Mouse (Mus musculus) stomach, postnatal 0 days (tissue): ENCODE data around the gene Gfral. TPM values are rescaled to one million over a fixed set of nuclear protein-coding genes. Genes with fewer than 3 reads are reported as not detected.
A peak's percentile ranks its signal among the peaks of the same experiment; 100 is the strongest.

Experiments used
- ATAC-seq: fragments of 200-750 bp; cut with Nextera tagmentation; 2 replicates; pipeline ENCODE4 v1.8.0; 2017; ENCODE audit not compliant: low FRiP score, low TSS enrichment
- DNase-seq: peaks from one replicate; pipeline ENCODE4 v3.0.0-alpha.2; 2016; ENCODE audit warnings: low spot score
- H3K27ac ChIP-seq: fragments of 300-500 bp; sonication (generic); replicated peaks from 2 replicates; pipeline ENCODE4 v1.5.1; 2014; ENCODE audit warnings: mild to moderate bottlenecking, control low read depth
- H3K27me3 ChIP-seq: fragments of 300-500 bp; sonication (generic); 2 replicates; pipeline ENCODE4 v1.6.1; 2014; ENCODE audit warnings: low read length; ENCODE audit not compliant: control insufficient read depth, insufficient read depth
- H3K36me3 ChIP-seq: fragments of 300-500 bp; sonication (generic); 2 replicates; pipeline ENCODE4 v1.6.1; 2014; ENCODE audit warnings: low read length, mixed read lengths; ENCODE audit not compliant: control insufficient read depth, insufficient read depth
- H3K4me1 ChIP-seq: fragments of 300-500 bp; sonication (generic); replicated peaks from 2 replicates; pipeline ENCODE4 v1.6.1; 2014; ENCODE audit warnings: antibody characterized with exemption; ENCODE audit not compliant: control insufficient read depth, insufficient read depth
- H3K4me2 ChIP-seq: fragments of 300-500 bp; sonication (generic); replicated peaks from 2 replicates; pipeline ENCODE4 v1.6.1; 2014; ENCODE audit warnings: low read depth, mild to moderate bottlenecking, control low read depth, moderate library complexity
- H3K4me3 ChIP-seq: fragments of 300-500 bp; sonication (generic); 2 replicates; pipeline ENCODE4 v1.5.1; 2014; ENCODE audit warnings: low read depth, low read length, control low read depth
- H3K9ac ChIP-seq: fragments of 300-500 bp; sonication (generic); 2 replicates; pipeline ENCODE4 v1.6.1; 2014; ENCODE audit warnings: mild to moderate bottlenecking, low read length, control low read depth, mixed read lengths
- H3K9me3 ChIP-seq: fragments of 300-500 bp; sonication (generic); 2 replicates; pipeline ENCODE4 v1.6.1; 2016; ENCODE audit warnings: low read length; ENCODE audit not compliant: control insufficient read depth
- CTCF ChIP-seq: IDR thresholded peaks from 2 replicates; pipeline ENCODE4 v1.5.1; 2016; ENCODE audit warnings: antibody characterized with exemption, low read depth, mild to moderate bottlenecking, moderate library complexity
- EP300 ChIP-seq: optimal IDR thresholded peaks from 2 replicates; pipeline ENCODE3; 2016; ENCODE audit warnings: antibody characterized with exemption
- WGBS: fragments of 180-500 bp; shearing (Covaris S2); extraction: QIAGEN DNeasy Blood & Tissue Kit; methylation state at CpG from one replicate; pipeline ENCODE4 v1.1.7; 2014; 5-methylcytosine and 5-hydroxymethylcytosine counted together
- polyA plus RNA-seq: library from polyadenylated mRNA; unstranded; fragments of >200 nt; fragmentation: Nextera tagmentation; extraction: Ambion mirVana; gene quantifications from 2 replicates; pipeline ENCODE4 v1.2.1, GENCODE M21; 2015

The Gfral gene
- polyA plus RNA-seq, 1 experiment from 2014 or later = not detected

GRCm38 (mm10) chr9:76237243-76237642 is 23.8 kb upstream of the Gfral start:
- Histone ChIP-seq H3K27ac (no peak overlapping the region), H3K4me1 (no peaks in the 10 kb centered on the region), H3K9ac (no peak overlapping the region), H3K9me3 (no peaks in the 10 kb centered on the region), H3K36me3 (no peaks in the 10 kb centered on the region), H3K4me3 (no peak overlapping the region), H3K27me3 (no peaks in the 10 kb centered on the region), H3K4me2 (0 out of 2 replicates have a peak overlapping the region, but pooled peaks have one; percentile 53)
- ATAC-seq = no peak
- WGBS = 33% methylated on average over 12 of the region's 12 CpGs
- TF ChIP-seq CTCF (no peak), EP300 (no peak)
- no peak for DNase-seq

GRCm38 (mm10) chr9:76236626-76237025 is 23.2 kb upstream of the Gfral start:
- Histone ChIP-seq H3K4me3 (peak overlapping the region; percentile 26), H3K9me3 (no peaks in the 10 kb centered on the region), H3K4me1 (no peaks in the 10 kb centered on the region), H3K27me3 (no peaks in the 10 kb centered on the region), H3K36me3 (no peaks in the 10 kb centered on the region), H3K27ac (no peak overlapping the region), H3K9ac (no peak overlapping the region), H3K4me2 (peak overlapping the region; percentile 53)
- WGBS = 2% methylated on average over 7 of the region's 7 CpGs
- TF ChIP-seq EP300 (no peak), CTCF (peak; percentile 88)
- peak; percentile 49 for DNase-seq
- peak; percentile 35; the same call in 1 of the 2 replicates for ATAC-seq

GRCm38 (mm10) chr9:76235945-76236503 is 22.6 kb upstream of the Gfral start:
- Histone ChIP-seq H3K27me3 (no peaks in the 10 kb centered on the region), H3K9ac (no peak overlapping the region), H3K4me3 (peak overlapping the region; percentile 26), H3K36me3 (no peaks in the 10 kb centered on the region), H3K9me3 (no peaks in the 10 kb centered on the region), H3K4me2 (peak overlapping the region; percentile 53), H3K27ac (peak overlapping the region; percentile 31; the same call in 1 of the 2 replicates), H3K4me1 (no peaks in the 10 kb centered on the region)
- no peak for ATAC-seq
- WGBS = 4% methylated on average over 14 of the region's 14 CpGs
- DNase-seq = peak; percentile 18
- TF ChIP-seq EP300 (no peak), CTCF (no peak)

- Histone ChIP-seq H3K4me3 (no peak overlapping the region), H3K9ac (no peak overlapping the region), H3K4me1 (no peaks in the 10 kb centered on the region), H3K27me3 (no peaks in the 10 kb centered on the region), H3K4me2 (no peak overlapping the region), H3K9me3 (no peaks in the 10 kb centered on the region), H3K36me3 (no peaks in the 10 kb centered on the region), H3K27ac (no peak overlapping the region)
- DNase-seq (no peak), ATAC-seq (no peak)
- WGBS = 47% methylated on average over 7 of the region's 7 CpGs
- no peak for TF ChIP-seq CTCF
These were observed 21.4 kb upstream of the Gfral start for GRCm38 (mm10) chr9:76234899-76235298.

- no peaks in the 10 kb centered on the region for H3K9me3 ChIP-seq
- ATAC-seq (no peak), DNase-seq (no peak)
- no peak overlapping the region for H3K27ac ChIP-seq
- no peaks in the 10 kb centered on the region for H3K27me3 ChIP-seq
- H3K9ac ChIP-seq = no peak overlapping the region
- H3K4me3 ChIP-seq = no peak overlapping the region
- WGBS = 36% methylated on average over 11 of the region's 11 CpGs
- TF ChIP-seq CTCF = no peak
- TF ChIP-seq EP300 = no peak
- no peaks in the 10 kb centered on the region for H3K36me3 ChIP-seq
- H3K4me2 ChIP-seq = peak overlapping the region; percentile 12; the same call in 1 of the 2 replicates
- H3K4me1 ChIP-seq = no peaks in the 10 kb centered on the region
These were observed 16.9 kb upstream of the Gfral start for GRCm38 (mm10) chr9:76230400-76230799.

GRCm38 (mm10) chr9:76217178-76217975 is 3.9 kb upstream of the Gfral start:
- Histone ChIP-seq H3K36me3 (no peaks in the 10 kb centered on the region), H3K9me3 (no peaks in the 10 kb centered on the region), H3K27me3 (no peaks in the 10 kb centered on the region), H3K27ac (no peak overlapping the region), H3K9ac (no peak overlapping the region), H3K4me1 (no peaks in the 10 kb centered on the region), H3K4me2 (no peak overlapping the region), H3K4me3 (no peak overlapping the region)
- no peak for TF ChIP-seq EP300
- no peak for TF ChIP-seq CTCF
- 49% methylated on average over 4 of the region's 4 CpGs for WGBS
- ATAC-seq (no peak), DNase-seq (no peak)
